Comparison of ENCODE assay signal across 8 mouse cellular contexts in the genomic region with DNA sequence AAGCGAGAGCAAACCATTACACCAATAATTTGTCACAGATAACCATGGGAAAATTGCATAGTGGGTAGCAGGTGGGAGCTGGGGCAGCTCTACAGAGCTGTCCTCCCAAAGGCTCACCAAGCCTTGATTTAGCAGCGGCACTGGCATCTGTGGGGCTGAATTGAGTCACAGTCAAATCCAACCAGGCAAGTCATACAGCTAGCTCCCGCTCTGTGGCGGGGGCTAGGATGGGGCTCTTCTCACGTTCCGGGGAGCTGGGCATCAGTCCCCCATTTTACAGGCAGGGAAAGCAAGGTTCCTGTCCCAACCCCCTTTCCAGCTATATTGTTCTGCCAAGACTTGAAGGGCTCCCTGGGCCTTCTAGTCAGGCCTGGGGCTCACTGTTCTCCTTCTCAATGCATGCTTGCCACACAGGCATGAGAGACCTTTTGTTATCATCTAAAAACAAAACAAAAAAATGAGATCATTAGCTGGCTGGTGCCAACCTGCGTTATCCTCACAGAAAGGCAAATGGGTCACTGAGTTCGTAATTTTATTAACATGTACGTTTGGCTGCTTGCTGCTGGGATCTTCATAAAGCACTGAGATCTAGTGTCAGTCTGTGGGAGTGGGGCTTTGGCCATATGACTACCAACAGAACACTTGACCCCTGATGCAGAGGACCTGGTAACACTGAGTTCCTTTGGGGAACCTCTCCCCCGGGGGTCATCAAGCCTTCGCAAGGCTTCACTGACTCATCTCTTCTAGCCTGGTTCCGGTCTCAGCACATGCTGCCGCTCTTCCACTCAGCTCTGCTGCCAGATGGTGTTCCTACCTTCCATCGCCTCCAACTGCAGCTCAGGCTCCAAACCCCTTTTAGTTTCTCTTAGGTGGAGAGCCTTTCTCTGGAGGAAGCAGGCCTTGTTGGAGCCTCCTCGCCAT. TPM values are rescaled to one million over a fixed set of nuclear protein-coding genes. Genes with fewer than 3 reads are reported as not detected.
A peak's percentile ranks its signal among the peaks of the same experiment; 100 is the strongest.
DNase-seq lines count a peak whose midpoint lies in the region; TF ChIP-seq lines count a peak whose summit lies in the region.

No protein-coding gene starts in this region.

- peak; percentile 81 for DNase-seq in frontal cortex, adult 2 months (ENCODE audit: extremely low spot score in 1 of 2, low spot score in 1 of 2)
- DNase-seq in frontal cortex, postnatal 14 days (ENCODE audit: low spot score in 2 of 2) = no peak
- DNase-seq in left cerebral cortex, adult 8-10 months (ENCODE audit: low spot score in 2 of 2) = peak; percentile 39 to 87
- no peak for DNase-seq in left cerebral cortex, postnatal 4 days
- no peak for DNase-seq in limb, embryonic 10.5 days (ENCODE audit: low spot score)
- no peak for DNase-seq in thymus, postnatal 14 days

- peaks cover 13% of the 10 kb centered on the region for H3K4me1 ChIP-seq in cortical plate, adult 2 months (ENCODE audit: control insufficient read depth, insufficient read depth, low read length)
- peaks cover 13% of the 10 kb centered on the region for H3K4me1 ChIP-seq in limb, embryonic 10.5 days

- H3K36me3 ChIP-seq in myocyte (ENCODE audit: control insufficient read depth, insufficient read depth) = peaks cover 17% of the 10 kb centered on the region
- H3K36me3 ChIP-seq in limb, embryonic 10.5 days = peaks cover 39% of the 10 kb centered on the region

- no peak for TF ChIP-seq CTCF in cortical plate, adult 2 months (IDR thresholded peaks at IDR 0.05; ENCODE audit: extremely low read depth, insufficient read depth, low read length)

- peak overlapping the region; percentile 78 for H3K27ac ChIP-seq in cortical plate, adult 2 months (ENCODE audit: insufficient read depth, low read length)
- H3K27ac ChIP-seq in limb, embryonic 10.5 days = no peak overlapping the region

- intact Hi-C loops in left cerebral cortex, postnatal 4 days (cut with DNase I) = no loop called here

- H3ac ChIP-seq in myocyte (ENCODE audit: control insufficient read depth, insufficient read length) = no peak overlapping the region

- H3K79me2 ChIP-seq in myocyte (ENCODE audit: control insufficient read depth, insufficient read depth) = no peaks in the 10 kb centered on the region

- no peak overlapping the region for H3K4me2 ChIP-seq in myocyte (ENCODE audit: low read depth)

- no peaks in the 10 kb centered on the region for H3K27me3 ChIP-seq in myocyte (ENCODE audit: control insufficient read depth, insufficient read depth, insufficient read length)
- no peaks in the 10 kb centered on the region for H3K27me3 ChIP-seq in limb, embryonic 10.5 days (ENCODE audit: low read depth, poor library complexity, severe bottlenecking)

- H3K4me3 ChIP-seq in cortical plate, adult 2 months (ENCODE audit: insufficient read depth, low read length) = no peak overlapping the region
- no peak overlapping the region for H3K4me3 ChIP-seq in myocyte
- H3K4me3 ChIP-seq in limb, embryonic 10.5 days = no peak overlapping the region

- WGBS in limb, embryonic 10.5 days = 80% methylated on average over 15 of the region's 15 CpGs

- peak; percentile 47; the same call in 1 of the 2 replicates for TF ChIP-seq POLR2A in cortical plate, adult 2 months (IDR thresholded peaks at IDR 0.05; ENCODE audit: extremely low read depth, insufficient read depth, low read length)
- TF ChIP-seq POLR2A in myocyte (IDR thresholded peaks at IDR 0.05; ENCODE audit: insufficient read length, low read depth) = no peak

- H3K9me3 ChIP-seq in limb, embryonic 10.5 days (replicated peaks) = no peaks in the 10 kb centered on the region

TF ChIP-seq in myocyte, 11 proteins besides CTCF, POLR2A, EP300 and RAD21:
- peak; percentile 48 for TF ChIP-seq POLR2AphosphoS2 (IDR thresholded peaks at IDR 0.05; ENCODE audit: insufficient read length, low read depth)
- no peak for TF ChIP-seq MAX (IDR thresholded peaks at IDR 0.05; ENCODE audit: low read depth)

RNA-seq across cellular contexts. Expression of gene Shisa4, which starts 5.3 kb away (rescaled TPM):
- polyA plus RNA-seq in frontal cortex, adult 2 months (2012; rRNA removed) = 174 and 198 TPM in 2 replicates
- 100 to 1,000 TPM; 167 to 177 (median 171) TPM for total RNA-seq in left cerebral cortex, adult 8-10 months (2022)
- total RNA-seq in left cerebral cortex, postnatal 4 days (2021) = 10 to 100 TPM; 75.2 to 79.1 TPM
- polyA plus RNA-seq in cortical plate, adult 2 months (2012; rRNA removed) = 219 and 220 TPM in 2 replicates
- 92.0 TPM for polyA plus RNA-seq in myocyte (2012; fragmentation: generic; extraction: Trizol)
- polyA plus RNA-seq in limb, embryonic 10.5 days (2016; fragmentation: Nextera tagmentation; extraction: Ambion mirVana) = 53.3 and 57.5 TPM in 2 replicates

RNA-seq across cellular contexts. Expression of gene Ipo9, which starts 50.0 kb away (rescaled TPM):
- polyA plus RNA-seq in frontal cortex, adult 2 months (2012; rRNA removed) = 137 and 174 TPM in 2 replicates
- 100 to 1,000 TPM; 154 to 181 (median 170) TPM for total RNA-seq in left cerebral cortex, adult 8-10 months (2022)
- total RNA-seq in left cerebral cortex, postnatal 4 days (2021) = 100 to 1,000 TPM; 170 to 180 TPM
- 149 and 169 TPM in 2 replicates for polyA plus RNA-seq in cortical plate, adult 2 months (2012; rRNA removed)
- polyA plus RNA-seq in myocyte (2012; fragmentation: generic; extraction: Trizol) = 55.5 TPM
- 195 and 209 TPM in 2 replicates for polyA plus RNA-seq in limb, embryonic 10.5 days (2016; fragmentation: Nextera tagmentation; extraction: Ambion mirVana)

RNA-seq across cellular contexts. Expression of gene Lmod1, which starts 55.7 kb away (rescaled TPM):
- 0.44 and 1.1 TPM in 2 replicates for polyA plus RNA-seq in frontal cortex, adult 2 months (2012; rRNA removed)
- under 1 TPM; 0.38 to 0.91 (median 0.77) TPM for total RNA-seq in left cerebral cortex, adult 8-10 months (2022)
- total RNA-seq in left cerebral cortex, postnatal 4 days (2021) = under 1 TPM; 0.30 to 0.46 TPM
- 0.58 and 0.87 TPM in 2 replicates for polyA plus RNA-seq in cortical plate, adult 2 months (2012; rRNA removed)
- polyA plus RNA-seq in myocyte (2012; fragmentation: generic; extraction: Trizol) = 7.1 TPM
- polyA plus RNA-seq in limb, embryonic 10.5 days (2016; fragmentation: Nextera tagmentation; extraction: Ambion mirVana) = 0.28 and 0.39 TPM in 2 replicates

Comparison
In these comparisons a context has a peak if more than half of its experiments do, and no peak if none do; other contexts are left out.
1. DNase-seq: peak in frontal cortex, adult 2 months (2 of 2) and left cerebral cortex, adult 8-10 months (2 of 2); none in frontal cortex, postnatal 14 days (0 of 2), left cerebral cortex, postnatal 4 days (single experiment), limb, embryonic 10.5 days (single experiment) and thymus, postnatal 14 days (single experiment).